Mouse (Mus musculus) testis, adult 2 months (tissue): ENCODE data around the gene Zmynd12. TPM values are rescaled to one million over a fixed set of nuclear protein-coding genes. Genes with fewer than 3 reads are reported as not detected.

ENCODE experiments used
- H3K27ac ChIP-seq: fragments of 200-500 bp; 2 replicates; pipeline ENCODE4 v1.5.1; 2012; ENCODE audit warnings: low read depth, low read length; ENCODE audit not compliant: control insufficient read depth, insufficient read depth
- H3K27me3 ChIP-seq: fragments of 200-500 bp; 2 replicates; pipeline ENCODE4 v1.6.1; 2012; ENCODE audit warnings: mild to moderate bottlenecking, low read length, moderate library complexity; ENCODE audit not compliant: control insufficient read depth, insufficient read depth
- H3K36me3 ChIP-seq: fragments of 200-500 bp; 2 replicates; pipeline ENCODE4 v1.6.1; 2012; ENCODE audit warnings: mild to moderate bottlenecking, low read length; ENCODE audit not compliant: control insufficient read depth, insufficient read depth
- H3K4me1 ChIP-seq: fragments of 200-500 bp; 2 replicates; pipeline ENCODE4 v1.6.1; 2012; ENCODE audit warnings: low read length; ENCODE audit not compliant: control insufficient read depth, insufficient read depth
- H3K4me3 ChIP-seq: fragments of 200-500 bp; 2 replicates; pipeline ENCODE4 v1.5.1; 2012; ENCODE audit warnings: low read depth, mild to moderate bottlenecking, low read length, moderate library complexity, mixed read lengths; ENCODE audit not compliant: control insufficient read depth
- CTCF ChIP-seq: fragments of 200-500 bp; IDR thresholded peaks from 2 replicates; pipeline ENCODE4 v1.5.1; 2012; ENCODE audit warnings: low read depth, mild to moderate bottlenecking, inconsistent platforms, low read length, moderate library complexity; ENCODE audit not compliant: control insufficient read depth, insufficient read depth, insufficient replicate concordance
- POLR2A ChIP-seq: fragments of 200-500 bp; IDR thresholded peaks from 2 replicates; pipeline ENCODE4 v1.6.1; 2012; ENCODE audit warnings: low read depth, mild to moderate bottlenecking, inconsistent platforms, low read length, moderate library complexity; ENCODE audit not compliant: control insufficient read depth
- polyA plus RNA-seq: library from polyadenylated mRNA; depleted of rRNA; stranded (reverse); fragments of >200 nt; gene quantifications from 2 replicates; pipeline ENCODE4 v1.2.3, GENCODE M21; 2012; rRNA removed

Zmynd12 gene
- polyA plus RNA-seq, 1 experiment: 89.5 TPM

DNA sequence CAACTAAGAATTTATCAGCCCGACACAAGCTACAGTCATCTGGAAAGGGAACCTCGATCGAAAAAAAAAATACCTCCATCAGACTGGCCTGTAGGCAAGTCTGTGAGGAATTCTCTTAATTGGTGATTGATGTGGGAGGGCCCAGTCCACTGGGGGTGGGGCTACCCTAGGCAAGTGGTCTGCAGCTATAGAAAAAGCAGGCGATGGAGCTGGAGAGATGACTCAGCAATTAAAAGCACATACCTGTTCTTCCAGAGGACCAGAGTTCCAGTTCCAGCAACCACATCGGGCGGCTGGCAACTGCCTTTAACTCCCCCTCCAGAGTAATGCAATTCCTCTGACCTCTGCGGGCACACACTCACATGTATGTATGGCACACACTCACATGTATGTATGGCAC lies 62.3 kb downstream of the Zmynd12 start:
- H3K4me1 ChIP-seq: no peaks in the 10 kb centered on the region
- H3K27me3 ChIP-seq: no peaks in the 10 kb centered on the region
- TF ChIP-seq CTCF (no peak), POLR2A (no peak)

GRCm38 (mm10) chr4:119489666-119490065 lies 67.1 kb downstream of the Zmynd12 start:
- no peaks in the 10 kb centered on the region for H3K36me3 ChIP-seq
- peaks cover 3% of the 10 kb centered on the region; the same call in 1 of the 2 replicates for H3K4me1 ChIP-seq
- no peak overlapping the region for H3K27ac ChIP-seq
- TF ChIP-seq POLR2A (no peak), CTCF (no peak)
- H3K4me3 ChIP-seq: no peak overlapping the region
- H3K27me3 ChIP-seq: no peaks in the 10 kb centered on the region

More for the DNA sequence above, 62.3 kb downstream of the Zmynd12 start:
- no peak overlapping the region for H3K27ac ChIP-seq
- no peaks in the 10 kb centered on the region for H3K36me3 ChIP-seq
- H3K4me3 ChIP-seq: no peak overlapping the region

DNA sequence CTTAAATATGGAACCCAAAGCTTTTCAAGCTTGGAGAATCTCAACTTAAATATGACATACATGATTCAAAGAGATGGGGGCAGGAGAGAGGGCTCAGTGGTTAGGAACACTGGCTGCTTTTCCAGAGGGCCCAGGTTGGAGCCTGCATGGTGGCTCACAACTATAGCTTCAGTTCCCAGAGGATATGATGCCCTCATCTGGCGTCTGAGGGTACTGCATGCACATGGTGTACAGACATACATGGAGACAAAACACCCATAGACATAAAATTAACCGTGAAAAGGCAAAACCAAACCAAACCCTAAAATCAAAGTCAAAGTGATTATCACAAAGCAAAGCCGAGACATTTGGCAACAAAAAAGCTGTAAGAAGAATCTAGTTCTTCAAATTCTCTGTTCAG lies 68.2 kb downstream of the Zmynd12 start:
- Histone ChIP-seq H3K27me3 (no peaks in the 10 kb centered on the region), H3K36me3 (no peaks in the 10 kb centered on the region), H3K4me3 (no peak overlapping the region), H3K4me1 (peaks cover 3% of the 10 kb centered on the region; the same call in 1 of the 2 replicates), H3K27ac (no peak overlapping the region)
- TF ChIP-seq POLR2A (no peak), CTCF (peak; percentile 40; the same call in 1 of the 2 replicates)

DNA sequence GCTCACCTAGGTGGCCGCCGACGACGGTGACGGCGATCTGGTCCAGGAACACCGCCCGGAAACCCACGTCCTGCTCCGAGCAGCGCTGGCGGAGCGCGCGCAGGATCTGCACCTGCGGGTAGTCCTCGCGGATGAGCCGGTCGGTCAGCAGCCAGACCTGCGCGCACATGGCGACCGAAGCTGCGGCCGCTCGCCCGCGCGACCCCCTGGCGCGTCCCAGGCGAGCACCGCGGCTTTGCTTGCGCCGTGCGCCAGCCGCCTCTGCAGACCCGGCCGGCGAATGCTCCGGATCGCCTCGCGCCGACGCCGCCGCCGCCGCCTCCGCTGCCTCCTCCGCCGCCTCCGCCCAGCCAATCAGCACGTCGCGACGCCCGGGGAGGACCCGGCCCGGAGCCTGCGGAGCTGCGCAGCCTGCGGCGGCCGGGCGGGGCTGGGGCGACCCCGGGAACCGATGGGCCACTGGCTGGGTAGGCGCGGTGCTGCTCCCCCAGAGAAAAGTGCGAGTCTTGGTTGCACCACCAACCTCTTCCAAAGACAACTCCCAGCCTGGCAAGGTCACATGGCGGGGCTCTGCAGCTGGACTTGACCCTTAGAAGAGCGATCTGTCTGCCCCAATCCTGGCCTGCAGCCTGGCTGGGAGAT lies 69.8 kb downstream of the Zmynd12 start, which contains the start of gene Rimkla:
Gene Rimkla, minus strand, starts transcription at position 338 of the 642 bp plus-strand sequence.
- Histone ChIP-seq H3K36me3 (no peaks in the 10 kb centered on the region), H3K27ac (no peak within 1 kb of the TSS), H3K27me3 (no peaks in the 10 kb centered on the region), H3K4me3 (peak within 1 kb of the TSS; percentile 66), H3K4me1 (peaks cover 3% of the 10 kb centered on the region; the same call in 1 of the 2 replicates)
- TF ChIP-seq CTCF: no peak
- no peak for TF ChIP-seq POLR2A

- Histone ChIP-seq H3K27me3 (no peaks in the 10 kb centered on the region), H3K4me1 (peaks cover 3% of the 10 kb centered on the region; the same call in 1 of the 2 replicates), H3K27ac (no peak overlapping the region), H3K36me3 (no peaks in the 10 kb centered on the region), H3K4me3 (peak overlapping the region; percentile 66; the same call in 1 of the 2 replicates)
- TF ChIP-seq CTCF (no peak), POLR2A (no peak)
Measured at GRCm38 (mm10) chr4:119492933-119493327, 70.3 kb downstream of the Zmynd12 start.

DNA sequence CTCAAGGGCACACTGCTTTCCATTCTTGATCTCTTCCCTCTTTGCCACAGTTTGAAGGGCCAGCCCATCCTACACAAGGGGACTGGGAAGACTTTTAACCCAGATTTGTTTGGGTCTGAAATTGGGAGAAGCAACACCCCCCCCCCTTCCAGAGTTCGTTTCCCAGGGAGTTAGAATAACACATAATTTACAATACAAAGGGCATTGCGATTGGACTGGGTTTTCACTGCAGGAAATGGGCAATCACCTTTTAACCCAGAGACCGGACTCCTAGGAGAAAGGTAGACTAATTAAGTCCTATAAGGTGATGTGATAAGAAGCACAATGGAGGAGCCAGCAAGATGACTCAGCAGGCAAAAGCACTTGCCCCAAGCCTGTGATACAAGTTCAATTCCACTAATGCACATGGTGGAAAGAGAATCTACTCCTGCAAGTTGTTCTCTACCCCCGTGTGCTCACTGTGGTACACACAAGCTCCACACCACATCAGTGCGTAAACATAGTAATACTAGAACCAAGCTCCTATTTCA lies 75.8 kb downstream of the Zmynd12 start:
- Histone ChIP-seq H3K27ac (no peak overlapping the region), H3K4me3 (no peak overlapping the region), H3K4me1 (no peaks in the 10 kb centered on the region), H3K27me3 (no peaks in the 10 kb centered on the region), H3K36me3 (no peaks in the 10 kb centered on the region)
- TF ChIP-seq CTCF: no peak
- no peak for TF ChIP-seq POLR2A

DNA sequence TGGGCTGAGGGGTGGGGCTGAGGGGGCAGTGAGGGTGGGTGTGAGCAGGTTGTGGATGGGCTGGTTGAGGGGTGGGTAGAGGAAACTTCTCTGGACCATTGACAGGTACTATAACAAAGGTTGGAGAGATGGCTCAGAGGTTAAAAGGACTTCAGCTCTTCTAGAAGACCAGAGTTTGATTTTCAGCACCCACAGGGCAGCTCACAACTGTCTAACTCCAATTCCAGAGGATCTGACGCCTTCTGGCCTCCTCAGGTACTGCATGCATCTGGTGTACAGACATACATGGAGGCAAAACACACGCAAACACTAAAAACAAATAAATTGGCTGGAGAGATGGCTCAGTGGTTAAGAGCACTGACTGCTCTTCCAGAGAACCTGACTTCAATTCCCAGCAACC lies 89.0 kb downstream of the Zmynd12 start:
- Histone ChIP-seq H3K27ac (no peak overlapping the region), H3K4me1 (no peaks in the 10 kb centered on the region), H3K36me3 (no peaks in the 10 kb centered on the region), H3K4me3 (no peak overlapping the region), H3K27me3 (no peaks in the 10 kb centered on the region)
- TF ChIP-seq CTCF (no peak), POLR2A (no peak)

DNA sequence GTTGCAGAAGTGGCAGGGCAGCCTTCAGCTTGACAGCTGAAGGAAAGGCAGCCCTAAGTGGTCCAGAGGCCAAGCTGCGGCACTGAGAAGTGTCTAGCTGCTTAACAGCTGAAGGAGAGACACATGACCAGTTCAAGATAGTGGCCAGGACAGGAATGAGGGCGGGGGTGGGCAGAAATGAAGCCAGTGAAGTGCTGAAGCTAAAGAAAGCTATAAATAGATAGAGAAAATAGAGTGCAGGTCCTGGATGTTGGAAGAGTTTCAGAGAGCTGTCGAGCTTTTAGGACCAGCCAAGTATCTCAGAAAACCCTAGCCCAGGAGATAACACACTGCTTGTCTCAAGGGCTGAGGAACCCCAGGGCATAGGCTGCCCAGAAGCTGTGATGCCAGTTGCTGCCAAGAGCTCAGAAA lies 90.1 kb downstream of the Zmynd12 start:
- H3K27me3 ChIP-seq: no peaks in the 10 kb centered on the region
- H3K4me1 ChIP-seq: no peaks in the 10 kb centered on the region
- H3K27ac ChIP-seq: no peak overlapping the region
- TF ChIP-seq CTCF: no peak
- no peak for TF ChIP-seq POLR2A
- no peaks in the 10 kb centered on the region for H3K36me3 ChIP-seq
- H3K4me3 ChIP-seq: no peak overlapping the region

Other genes starting within 250 kb of the Zmynd12 start
- 25.9 and 28.6 TPM in 2 replicates for gene Zfp691, start 248.6 kb upstream of the Zmynd12 start, polyA plus RNA-seq
- gene Ermap, start 232.8 kb upstream of the Zmynd12 start, polyA plus RNA-seq: 0.17 and 0.18 TPM in 2 replicates
- 186 and 207 TPM in 2 replicates for gene Svbp, start 227.5 kb upstream of the Zmynd12 start, polyA plus RNA-seq
- gene Tmem269, start 204.6 kb upstream of the Zmynd12 start, polyA plus RNA-seq: 114 and 136 TPM in 2 replicates
- 14.1 and 18.6 TPM in 2 replicates for gene AU022252, start 190.1 kb upstream of the Zmynd12 start, polyA plus RNA-seq
- gene P3h1, start 189.9 kb upstream of the Zmynd12 start, polyA plus RNA-seq: 10.4 and 11.9 TPM in 2 replicates
- gene Cldn19, start 167.4 kb upstream of the Zmynd12 start, polyA plus RNA-seq: not detected in 2 replicates
- gene Ybx1, start 128.2 kb upstream of the Zmynd12 start, polyA plus RNA-seq: 821 and 914 TPM in 2 replicates
- 20.1 and 28.9 TPM in 2 replicates for gene Ppih, start 102.3 kb upstream of the Zmynd12 start, polyA plus RNA-seq
- gene Ccdc30, start 7.3 kb upstream of the Zmynd12 start, polyA plus RNA-seq: 182 and 206 TPM in 2 replicates
- 4.8 and 5.3 TPM in 2 replicates for gene Ppcs, start 394 bp upstream of the Zmynd12 start, polyA plus RNA-seq
- gene Rimkla, start 69.8 kb downstream of the Zmynd12 start, polyA plus RNA-seq: 0.46 and 0.65 TPM in 2 replicates
- 7.2 and 8.8 TPM in 2 replicates for gene Foxj3, start 114.2 kb downstream of the Zmynd12 start, polyA plus RNA-seq
- gene Frg2f1, start 116.7 kb downstream of the Zmynd12 start, polyA plus RNA-seq: 10.3 and 12.0 TPM in 2 replicates
- gene Guca2a, start 214.9 kb downstream of the Zmynd12 start, polyA plus RNA-seq: 0.78 and 1.3 TPM in 2 replicates
- 0.48 and 3.0 TPM in 2 replicates for gene Guca2b, start 236.1 kb downstream of the Zmynd12 start, polyA plus RNA-seq